Mouse (Mus musculus) small intestine, adult 2 months (tissue): ENCODE data around the gene Zcchc24.
A peak's percentile ranks its signal among the peaks of the same experiment; 100 is the strongest.

Source experiments
- CTCF ChIP-seq: fragments of 200-500 bp; IDR thresholded peaks from 2 replicates; pipeline ENCODE4 v1.5.1; 2012; ENCODE audit warnings: low read depth, mild to moderate bottlenecking, control low read depth, inconsistent platforms, low read length, moderate library complexity, mixed read lengths; ENCODE audit not compliant: insufficient replicate concordance, insufficient read length; ENCODE audit errors: extremely low read depth
- POLR2A ChIP-seq: fragments of 200-500 bp; IDR thresholded peaks from 2 replicates; pipeline ENCODE4 v1.6.1; 2012; ENCODE audit warnings: low read depth, mild to moderate bottlenecking, control low read depth, inconsistent platforms, low read length, moderate library complexity

DNA sequence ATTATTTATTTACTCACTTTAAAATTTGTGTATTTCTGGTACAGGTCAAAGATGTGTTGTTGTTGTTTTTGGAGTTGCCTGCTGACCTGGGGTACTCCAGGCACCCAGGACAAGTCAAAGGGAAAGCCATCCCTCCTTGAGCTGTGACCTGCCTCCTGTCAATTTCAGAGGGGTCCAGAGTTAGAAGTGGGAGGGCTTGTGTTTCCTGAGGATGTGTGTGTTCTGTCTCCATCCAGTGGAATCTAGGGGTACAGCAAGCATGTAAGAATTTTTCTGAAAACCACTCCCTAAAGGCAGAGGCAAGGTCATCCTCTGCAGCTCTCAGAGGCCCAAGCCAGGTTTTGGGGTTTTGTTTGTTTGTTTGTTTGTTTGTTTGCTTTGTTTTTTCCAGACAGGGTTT, 66.9 kb downstream of the Zcchc24 start:
- TF ChIP-seq CTCF (peak; percentile 46; the same call in 1 of the 2 replicates), POLR2A (no peak)
